Mouse (Mus musculus): Measurements from ENCODE around the gene Nlk.
"Not testable (repeated sequence)": the region's sequence is repeated elsewhere in the genome, so short reads cannot be mapped to it uniquely, and the experiment has no call there.

Nlk gene

GRCm38 (mm10) chr11:78536080-78536689 is 161.0 kb downstream of the Nlk start, which contains the start of the genes Tnfaip1 and Ift20:
Tnfaip1 (minus strand) TSS chr11:78536332.
Ift20 (plus strand) TSS chr11:78536361.
- peak; percentile 98 to 99 for DNase-seq

DNA sequence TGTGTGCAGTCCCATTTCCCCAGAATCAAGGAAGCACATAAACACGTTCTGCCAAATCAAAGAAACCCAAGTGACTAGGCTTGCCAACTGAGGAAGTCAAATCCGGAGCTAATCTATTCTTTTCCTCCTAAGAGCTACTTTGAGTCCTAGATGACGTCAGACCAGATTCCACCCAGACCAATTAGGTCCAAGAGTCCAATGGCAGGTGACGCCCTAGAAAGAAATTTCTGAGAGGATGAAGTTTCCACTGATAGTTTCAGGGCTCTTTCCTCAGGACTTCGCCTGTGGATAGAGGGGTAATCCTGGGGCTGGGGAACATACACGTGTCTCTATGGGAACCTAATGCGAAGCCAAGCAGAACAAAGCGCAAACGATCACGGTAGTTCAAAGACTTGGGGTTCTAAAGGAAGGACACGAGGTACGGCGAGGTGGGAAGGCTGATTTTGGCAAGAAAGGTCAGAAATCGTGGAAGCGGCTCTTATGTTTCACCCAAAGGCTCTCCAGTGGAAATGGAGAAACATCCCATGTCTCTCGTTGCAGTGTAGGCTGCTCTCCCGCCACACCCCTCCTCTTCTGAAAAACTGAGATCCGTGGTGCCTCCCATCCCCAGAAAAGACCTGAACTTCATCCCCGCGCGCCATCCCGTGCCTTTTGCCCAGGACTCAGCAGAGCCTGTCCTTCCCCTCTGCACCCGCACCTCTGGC is 161.6 kb downstream of the Nlk start:
- DNase-seq = peak in 1 of 2 experiments; percentile 66

- no peak for DNase-seq
These were observed 162.7 kb downstream of the Nlk start for GRCm38 (mm10) chr11:78534516-78534915.

GRCm38 (mm10) chr11:78531515-78531914 is 165.7 kb downstream of the Nlk start:
- not testable (repeated sequence) for DNase-seq

DNA sequence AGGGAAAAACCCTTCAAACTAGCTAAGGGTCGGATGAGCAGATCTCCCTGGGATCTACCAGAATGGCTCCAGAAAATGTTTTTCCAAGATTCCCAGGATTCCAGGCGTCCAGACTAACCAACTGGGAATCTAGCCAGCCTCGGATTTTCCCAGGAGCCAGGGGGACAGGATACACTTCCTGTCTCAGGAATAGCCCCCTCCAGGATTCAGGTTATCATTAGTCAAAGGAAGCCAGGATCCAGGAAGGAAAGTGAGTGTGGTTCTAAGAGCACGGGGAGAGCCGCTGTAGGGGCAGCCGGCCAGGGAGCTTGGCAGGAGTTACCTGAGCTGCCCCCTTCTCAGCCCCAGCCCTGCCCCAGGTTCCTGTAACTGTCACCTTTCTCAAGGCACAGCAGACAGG is 166.1 kb downstream of the Nlk start:
- peak; percentile 52 to 56 for DNase-seq

DNA sequence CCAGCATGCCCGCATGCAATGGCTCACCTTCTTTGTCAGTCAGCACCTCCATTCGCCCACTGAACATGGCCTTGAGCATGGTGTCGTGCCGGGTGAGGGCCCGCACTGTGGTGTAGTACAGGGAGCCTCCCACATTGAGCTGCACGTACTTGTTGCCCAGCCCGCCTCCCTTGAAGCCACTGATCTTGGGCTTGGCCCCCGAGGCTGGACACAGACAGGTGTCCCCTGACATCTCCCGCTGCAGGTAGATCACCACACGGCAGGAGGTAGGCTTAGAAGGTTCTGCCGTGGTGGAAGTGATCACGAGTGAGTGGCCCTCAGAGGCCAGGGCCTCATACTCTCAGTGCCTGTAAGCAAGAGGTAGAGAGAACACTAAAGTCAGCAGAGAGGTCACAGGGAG is 167.2 kb downstream of the Nlk start:
- DNase-seq = no peak

DNA sequence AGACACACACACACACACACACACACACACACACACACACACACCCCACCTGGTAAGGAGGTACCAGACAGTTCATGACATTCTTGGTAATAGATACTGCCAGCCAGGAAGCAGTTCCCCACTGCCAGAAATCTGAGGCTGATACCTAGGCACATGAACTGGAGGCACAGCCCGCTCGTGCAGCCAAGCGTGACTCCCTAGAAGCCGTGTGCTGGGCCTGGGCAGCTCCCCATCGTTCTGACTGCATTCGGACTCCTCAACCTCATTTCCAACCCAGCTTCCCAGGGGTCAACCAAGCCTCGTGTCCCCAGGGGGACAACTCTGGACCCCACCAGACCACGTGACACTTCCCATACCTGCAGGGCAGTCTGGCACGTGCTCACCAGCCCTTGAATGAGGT is 168.5 kb downstream of the Nlk start:
- DNase-seq = no peak

GRCm38 (mm10) chr11:78524838-78525237 is 172.3 kb downstream of the Nlk start:
- DNase-seq = peak; percentile 59 to 78

- DNase-seq = peak; percentile 51 to 79
These were observed 173.8 kb downstream of the Nlk start for GRCm38 (mm10) chr11:78523241-78523955.

- DNase-seq = no peak
These were observed 174.6 kb downstream of the Nlk start for GRCm38 (mm10) chr11:78522481-78522997.

- DNase-seq = no peak
These were observed 175.3 kb downstream of the Nlk start for GRCm38 (mm10) chr11:78521880-78522279.

DNA sequence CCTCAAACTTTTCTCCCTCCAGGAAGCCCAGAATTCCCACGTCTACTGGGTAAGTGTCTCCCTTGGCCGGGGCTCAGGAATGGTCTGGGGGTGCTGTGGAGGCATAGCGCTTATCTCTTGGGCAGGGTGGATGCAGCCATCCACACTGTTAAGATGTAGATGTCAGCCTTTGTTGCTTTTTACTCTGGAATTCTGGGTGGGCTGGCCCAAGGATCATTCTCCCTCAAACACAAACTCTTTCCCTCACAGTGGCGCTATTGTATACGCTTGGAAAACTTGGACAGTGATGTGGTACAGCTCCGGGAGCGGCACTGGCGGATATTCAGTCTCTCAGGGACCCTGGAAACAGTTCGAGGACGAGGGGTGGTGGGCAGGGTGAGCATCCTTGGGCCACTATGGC is 178.2 kb downstream of the Nlk start:
- DNase-seq = no peak

All from lung, postnatal 4 days (tissue).